Mouse (Mus musculus) CD4-positive naive resting alpha-beta T cell, adult 76 days (primary cell): ENCODE results near the gene Olfr137. TPM values are rescaled to one million over a fixed set of nuclear protein-coding genes. Genes with fewer than 3 reads are reported as not detected.

Experiments used
- total RNA-seq: library from RNA; stranded (reverse); gene quantifications from one replicate; pipeline ENCODE4 v1.2.4, GENCODE M21; 2023

Olfr137 gene
- total RNA-seq: not detected

DNA sequence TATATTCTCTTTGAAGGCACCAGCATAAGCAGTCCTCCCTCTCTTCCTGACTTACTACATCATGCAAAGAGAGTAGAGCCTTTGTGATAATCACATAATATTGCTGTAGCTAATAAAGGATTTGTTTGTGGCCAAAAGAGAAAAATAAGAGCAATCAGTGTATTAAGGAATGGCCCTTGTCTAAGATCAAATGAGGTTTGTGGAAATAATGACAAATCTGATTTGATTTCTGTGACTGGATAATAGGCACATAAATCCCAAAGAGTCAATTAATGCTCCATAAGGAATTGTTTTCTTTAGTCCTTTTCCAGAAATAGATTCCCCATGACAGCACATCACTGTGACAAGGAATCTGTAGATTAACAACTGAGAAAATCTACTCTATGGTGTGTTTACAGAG is at the start of gene Olfr137:
Gene Olfr137, minus strand, starts transcription at position 101 of the 400 bp plus-strand sequence.

DNA sequence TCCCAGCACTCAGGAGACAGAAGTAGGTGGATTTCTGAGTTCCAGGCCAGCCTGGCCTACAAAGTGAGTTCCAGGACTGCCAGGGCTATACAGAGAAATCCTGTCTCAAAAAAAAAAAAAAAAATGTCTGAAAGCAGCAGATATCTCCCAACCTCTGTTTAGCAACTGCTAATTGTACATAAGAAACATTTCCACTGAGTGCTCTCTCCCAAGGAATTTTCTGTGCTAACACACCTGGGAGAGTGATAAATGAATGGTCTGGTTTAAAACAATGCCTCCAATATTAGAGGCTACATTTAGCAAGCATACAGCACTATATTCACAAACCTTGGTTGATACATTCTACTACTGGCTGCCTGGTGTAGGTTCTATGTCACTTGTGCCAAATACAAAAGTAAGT is 22.2 kb upstream of the Olfr137 start, which contains the start of gene Olfr136:
Gene Olfr136, plus strand, starts transcription at position 301 of the 400 bp plus-strand sequence.

DNA sequence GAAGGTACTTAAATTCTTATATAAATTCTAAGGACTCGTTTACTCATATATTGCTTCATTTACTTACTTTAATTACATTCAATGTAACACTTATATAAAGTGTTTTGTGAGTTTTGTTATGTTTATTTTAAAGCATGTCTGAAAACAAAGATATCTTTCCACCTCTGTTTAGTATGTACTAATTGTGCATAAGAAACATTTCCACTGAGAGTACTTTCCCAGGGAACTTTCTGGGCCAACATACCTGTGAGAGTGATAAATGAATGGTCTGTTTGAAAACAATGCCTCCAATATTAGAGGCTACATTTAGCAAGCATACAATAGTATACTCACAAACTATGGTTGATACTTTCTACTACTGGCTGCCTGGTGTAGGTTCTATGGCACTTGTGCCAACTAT is 46.6 kb downstream of the Olfr137 start, which contains the start of gene Olfr138:
Gene Olfr138, plus strand, starts transcription at position 301 of the 400 bp plus-strand sequence.

Other genes starting within 250 kb of the Olfr137 start
- not detected for gene Olfr129, start 247.5 kb downstream of the Olfr137 start, total RNA-seq
- gene Olfr130, start 243.6 kb downstream of the Olfr137 start, total RNA-seq: not detected
- not detected for gene Olfr131, start 218.9 kb downstream of the Olfr137 start, total RNA-seq
- gene Olfr132, start 173.0 kb downstream of the Olfr137 start, total RNA-seq: not detected
- not detected for gene Olfr133, start 162.3 kb downstream of the Olfr137 start, total RNA-seq
- gene Olfr134, start 136.2 kb downstream of the Olfr137 start, total RNA-seq: not detected
- not detected for gene Olfr135, start 103.2 kb downstream of the Olfr137 start, total RNA-seq
- gene Olfr138, start 46.5 kb downstream of the Olfr137 start, total RNA-seq: not detected
- not detected for gene Olfr136, start 22.3 kb upstream of the Olfr137 start, total RNA-seq
- gene Esp36, start 112.6 kb upstream of the Olfr137 start, total RNA-seq: not detected
- gene Esp34, start 246.6 kb upstream of the Olfr137 start, total RNA-seq: not detected